Mouse (Mus musculus): ENCODE measurements at regions not wholly inside any gene's neighbourhood (a gene's known extent, or its start where the extent isn't known, plus 50 kb on each side); places are given as distances from the start of the nearest gene placed in this dataset.
A peak's percentile ranks its signal among the peaks of the same experiment; 100 is the strongest.

DNA sequence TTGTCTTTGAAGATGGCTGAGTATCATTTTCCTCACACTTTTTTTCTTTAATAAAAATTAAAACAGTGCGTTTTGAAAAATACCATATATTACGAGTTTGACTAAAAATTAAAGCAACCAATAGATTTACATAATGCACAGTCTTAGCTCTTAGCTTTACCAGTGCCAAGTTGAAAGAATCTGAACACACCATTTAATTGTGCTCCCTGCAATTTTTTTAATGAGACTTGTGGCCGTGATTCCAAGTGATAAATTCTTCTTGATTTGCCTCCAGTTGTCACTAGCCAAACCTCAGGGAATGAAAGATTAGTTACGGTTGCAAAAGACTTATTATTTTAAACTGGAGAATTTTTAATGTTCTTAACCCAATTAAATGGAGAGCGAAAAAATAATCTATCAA, 127.5 kb upstream of the Rnf219 start:
- no peak overlapping the region for H3K4me3 ChIP-seq (ENCODE audit: low read depth, low read length)
- H3K9ac ChIP-seq (ENCODE audit: low read depth, poor library complexity, severe bottlenecking) = no peak overlapping the region
- no peak for TF ChIP-seq EP300 (IDR thresholded peaks at IDR 0.05; ENCODE audit: insufficient read depth, low read depth, low read length)
- no peak for TF ChIP-seq CTCF (IDR thresholded peaks at IDR 0.05; ENCODE audit: low read depth, low read length)
- no peak for TF ChIP-seq POLR2A (IDR thresholded peaks at IDR 0.05; ENCODE audit: insufficient read depth, low read length)
- no peaks in the 10 kb centered on the region for H3K36me3 ChIP-seq (ENCODE audit: control insufficient read depth, insufficient read depth, low read length, poor library complexity, severe bottlenecking)
- no peaks in the 10 kb centered on the region for H3K27me3 ChIP-seq (ENCODE audit: control insufficient read depth, insufficient read depth, low read length, poor library complexity, severe bottlenecking)
- H3K4me1 ChIP-seq (ENCODE audit: control insufficient read depth, insufficient read depth, low read length) = no peaks in the 10 kb centered on the region
- no peak overlapping the region for H3K27ac ChIP-seq (ENCODE audit: insufficient read depth, low read length)
- no peaks in the 10 kb centered on the region for H3K9me3 ChIP-seq (replicated peaks; ENCODE audit: control insufficient read depth, insufficient read depth, low read length, poor library complexity, severe bottlenecking)

- no peak overlapping the region for H3K27ac ChIP-seq (ENCODE audit: insufficient read depth, low read length)
- no peaks in the 10 kb centered on the region for H3K4me1 ChIP-seq (ENCODE audit: control insufficient read depth, insufficient read depth, low read length)
- no peaks in the 10 kb centered on the region for H3K36me3 ChIP-seq (ENCODE audit: control insufficient read depth, insufficient read depth, low read length, poor library complexity, severe bottlenecking)
- H3K9ac ChIP-seq (ENCODE audit: low read depth, poor library complexity, severe bottlenecking) = no peak overlapping the region
- TF ChIP-seq EP300 (IDR thresholded peaks at IDR 0.05; ENCODE audit: insufficient read depth, low read depth, low read length) (no peak), POLR2A (IDR thresholded peaks at IDR 0.05; ENCODE audit: insufficient read depth, low read length) (no peak), CTCF (IDR thresholded peaks at IDR 0.05; ENCODE audit: low read depth, low read length) (no peak)
- H3K27me3 ChIP-seq (ENCODE audit: control insufficient read depth, insufficient read depth, low read length, poor library complexity, severe bottlenecking) = no peaks in the 10 kb centered on the region
- no peak overlapping the region for H3K4me3 ChIP-seq (ENCODE audit: low read depth, low read length)
- H3K9me3 ChIP-seq (replicated peaks; ENCODE audit: control insufficient read depth, insufficient read depth, low read length, poor library complexity, severe bottlenecking) = no peaks in the 10 kb centered on the region
Observed at GRCm38 (mm10) chr14:104644626-104645025, 122.2 kb upstream of the Rnf219 start.

DNA sequence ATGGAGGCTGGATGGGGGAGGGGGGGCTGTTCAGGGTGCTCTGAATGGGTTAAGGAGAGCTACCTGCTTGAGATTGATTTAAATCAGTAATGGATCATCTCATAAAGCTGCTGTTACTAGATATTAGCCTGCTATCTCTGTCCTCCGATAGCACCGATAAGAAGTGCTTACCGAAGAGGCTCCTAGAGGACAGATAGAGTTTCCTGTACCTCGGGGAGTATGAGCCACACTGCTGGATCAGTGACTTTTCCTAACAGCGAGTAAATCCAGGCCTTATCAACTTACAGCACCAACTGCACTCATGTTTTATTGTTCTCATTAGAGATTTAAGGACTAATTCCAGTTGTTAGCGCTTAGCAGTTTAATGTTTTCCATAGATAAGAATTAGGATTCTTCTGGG, 120.3 kb upstream of the Rnf219 start:
- Histone ChIP-seq H3K9ac (ENCODE audit: low read depth, poor library complexity, severe bottlenecking) (no peak overlapping the region), H3K4me3 (ENCODE audit: low read depth, low read length) (no peak overlapping the region), H3K4me1 (ENCODE audit: control insufficient read depth, insufficient read depth, low read length) (no peaks in the 10 kb centered on the region), H3K27me3 (ENCODE audit: control insufficient read depth, insufficient read depth, low read length, poor library complexity, severe bottlenecking) (no peaks in the 10 kb centered on the region), H3K9me3 (replicated peaks; ENCODE audit: control insufficient read depth, insufficient read depth, low read length, poor library complexity, severe bottlenecking) (no peaks in the 10 kb centered on the region), H3K27ac (ENCODE audit: insufficient read depth, low read length) (no peak overlapping the region), H3K36me3 (ENCODE audit: control insufficient read depth, insufficient read depth, low read length, poor library complexity, severe bottlenecking) (no peaks in the 10 kb centered on the region)
- TF ChIP-seq CTCF (IDR thresholded peaks at IDR 0.05; ENCODE audit: low read depth, low read length) = no peak
- no peak for TF ChIP-seq EP300 (IDR thresholded peaks at IDR 0.05; ENCODE audit: insufficient read depth, low read depth, low read length)

DNA sequence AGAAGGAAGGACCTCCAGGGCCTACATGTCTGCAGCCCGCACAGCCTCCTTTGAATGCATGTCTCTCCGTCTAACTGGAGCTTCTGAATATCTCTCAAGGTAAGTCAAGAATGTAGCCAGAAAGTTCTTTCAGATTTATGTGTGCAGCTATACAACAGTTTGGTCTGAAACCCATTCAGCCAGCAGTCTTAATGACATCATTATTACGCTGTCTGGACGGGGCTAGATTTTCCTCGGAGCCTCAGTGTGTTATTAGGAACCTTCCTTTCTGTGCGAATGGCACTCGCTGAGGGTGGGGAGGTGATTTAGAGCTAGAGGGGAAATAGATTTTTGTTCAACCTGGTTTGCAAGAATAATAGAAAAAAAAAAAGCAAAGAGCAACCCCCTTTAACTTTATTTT, 116.9 kb upstream of the Rnf219 start:
- H3K9ac ChIP-seq (ENCODE audit: low read depth, poor library complexity, severe bottlenecking) = no peak overlapping the region
- TF ChIP-seq POLR2A (IDR thresholded peaks at IDR 0.05; ENCODE audit: insufficient read depth, low read length) = no peak
- TF ChIP-seq EP300 (IDR thresholded peaks at IDR 0.05; ENCODE audit: insufficient read depth, low read depth, low read length) = no peak
- no peak for TF ChIP-seq CTCF (IDR thresholded peaks at IDR 0.05; ENCODE audit: low read depth, low read length)
- H3K27ac ChIP-seq (ENCODE audit: insufficient read depth, low read length) = no peak overlapping the region
- no peaks in the 10 kb centered on the region for H3K4me1 ChIP-seq (ENCODE audit: control insufficient read depth, insufficient read depth, low read length)
- no peak overlapping the region for H3K4me3 ChIP-seq (ENCODE audit: low read depth, low read length)
- no peaks in the 10 kb centered on the region for H3K27me3 ChIP-seq (ENCODE audit: control insufficient read depth, insufficient read depth, low read length, poor library complexity, severe bottlenecking)
- H3K9me3 ChIP-seq (replicated peaks; ENCODE audit: control insufficient read depth, insufficient read depth, low read length, poor library complexity, severe bottlenecking) = no peaks in the 10 kb centered on the region
- no peaks in the 10 kb centered on the region for H3K36me3 ChIP-seq (ENCODE audit: control insufficient read depth, insufficient read depth, low read length, poor library complexity, severe bottlenecking)

GRCm38 (mm10) chr14:104611467-104611866, 89.0 kb upstream of the Rnf219 start:
- no peak overlapping the region for H3K27ac ChIP-seq (ENCODE audit: insufficient read depth, low read length)
- no peak overlapping the region for H3K9ac ChIP-seq (ENCODE audit: low read depth, poor library complexity, severe bottlenecking)
- H3K27me3 ChIP-seq (ENCODE audit: control insufficient read depth, insufficient read depth, low read length, poor library complexity, severe bottlenecking) = no peaks in the 10 kb centered on the region; the same call in 1 of the 2 replicates
- no peaks in the 10 kb centered on the region for H3K9me3 ChIP-seq (replicated peaks; ENCODE audit: control insufficient read depth, insufficient read depth, low read length, poor library complexity, severe bottlenecking)
- H3K36me3 ChIP-seq (ENCODE audit: control insufficient read depth, insufficient read depth, low read length, poor library complexity, severe bottlenecking) = no peaks in the 10 kb centered on the region
- no peaks in the 10 kb centered on the region for H3K4me1 ChIP-seq (ENCODE audit: control insufficient read depth, insufficient read depth, low read length)
- TF ChIP-seq EP300 (IDR thresholded peaks at IDR 0.05; ENCODE audit: insufficient read depth, low read depth, low read length) = no peak
- no peak for TF ChIP-seq POLR2A (IDR thresholded peaks at IDR 0.05; ENCODE audit: insufficient read depth, low read length)
- TF ChIP-seq CTCF (IDR thresholded peaks at IDR 0.05; ENCODE audit: low read depth, low read length) = no peak
- no peak overlapping the region for H3K4me3 ChIP-seq (ENCODE audit: low read depth, low read length)

DNA sequence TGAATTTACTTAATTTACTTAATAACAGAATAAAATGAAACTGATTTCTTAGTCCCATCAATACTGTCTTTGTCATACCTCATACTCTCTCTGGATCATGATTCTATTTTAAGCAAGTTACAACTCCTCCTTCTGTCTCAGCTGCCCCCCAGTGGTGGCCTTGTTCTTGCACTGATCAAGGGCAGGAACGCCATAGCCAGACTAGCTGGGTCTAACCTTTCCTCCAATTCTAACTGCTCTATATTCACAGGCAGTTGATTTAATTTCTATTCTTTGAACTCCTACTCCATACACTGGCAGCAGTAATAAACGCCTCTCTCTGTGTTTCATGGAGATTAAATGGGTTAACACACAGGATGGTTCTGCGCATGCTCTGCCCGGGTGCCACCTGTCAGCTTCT, 87.9 kb upstream of the Rnf219 start:
- Histone ChIP-seq H3K4me3 (ENCODE audit: low read depth, low read length) (no peak overlapping the region), H3K27me3 (ENCODE audit: control insufficient read depth, insufficient read depth, low read length, poor library complexity, severe bottlenecking) (no peaks in the 10 kb centered on the region; the same call in none of the 2 replicates), H3K4me1 (ENCODE audit: control insufficient read depth, insufficient read depth, low read length) (no peaks in the 10 kb centered on the region), H3K36me3 (ENCODE audit: control insufficient read depth, insufficient read depth, low read length, poor library complexity, severe bottlenecking) (no peaks in the 10 kb centered on the region), H3K9me3 (replicated peaks; ENCODE audit: control insufficient read depth, insufficient read depth, low read length, poor library complexity, severe bottlenecking) (no peaks in the 10 kb centered on the region), H3K9ac (ENCODE audit: low read depth, poor library complexity, severe bottlenecking) (no peak overlapping the region), H3K27ac (ENCODE audit: insufficient read depth, low read length) (no peak overlapping the region)
- no peak for TF ChIP-seq EP300 (IDR thresholded peaks at IDR 0.05; ENCODE audit: insufficient read depth, low read depth, low read length)
- peak; percentile 11 for TF ChIP-seq CTCF (IDR thresholded peaks at IDR 0.05; ENCODE audit: low read depth, low read length)
- no peak for TF ChIP-seq POLR2A (IDR thresholded peaks at IDR 0.05; ENCODE audit: insufficient read depth, low read length)
